Mouse (Mus musculus) embryonic stem cell, embryonic (primary cell): ENCODE measurements around the gene Pacrg.

Experiments
- CTCF ChIA-PET, 4 experiments: fragments of 300-600 bp in 2 of 4; fragments of 350-600 bp in 2 of 4; sonication (Branson Sonifier 250); formaldehyde crosslinking; loops; one replicate each; lab custom pipeline; 2022; ENCODE audit warnings: inconsistent platforms in 2 of 4; lab: Charles Lee
- POLR2A ChIA-PET, 4 experiments: fragments of 300-600 bp in 2 of 4; fragments of 350-600 bp in 2 of 4; sonication (Branson Sonifier 250); formaldehyde crosslinking; loops; one replicate each; lab custom pipeline; 2022; ENCODE audit warnings: antibody characterized with exemption in 4 of 4, inconsistent platforms in 1 of 4; lab: Charles Lee

Pacrg gene

DNA sequence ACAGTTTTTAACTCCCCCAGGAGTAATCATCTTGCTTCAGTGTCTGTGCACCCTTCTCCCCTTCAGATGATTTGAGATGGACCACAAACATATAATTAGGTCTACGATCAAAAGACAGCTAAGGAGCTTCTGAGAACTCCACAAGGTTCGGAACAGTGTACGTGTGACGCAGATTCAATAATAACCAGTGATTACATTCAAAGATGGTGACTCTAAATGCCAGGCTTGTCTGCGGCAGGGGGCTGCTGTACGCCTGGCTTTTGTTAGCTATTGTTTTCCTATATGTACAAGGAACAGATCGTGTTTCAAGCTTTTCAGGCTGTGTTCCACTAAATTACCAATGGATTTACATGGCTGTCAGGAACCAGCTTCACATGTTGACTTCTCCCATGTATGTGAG, 264.8 kb downstream of the Pacrg start:
- POLR2A ChIA-PET, result interaction anchor here in 1 of 4 experiments (0.5 kb wide), 1 partner anchor 1132 kb away, joined by 5 read pairs; no protein-coding TSS in a partner anchor
- CTCF ChIA-PET, result no interaction called here

DNA sequence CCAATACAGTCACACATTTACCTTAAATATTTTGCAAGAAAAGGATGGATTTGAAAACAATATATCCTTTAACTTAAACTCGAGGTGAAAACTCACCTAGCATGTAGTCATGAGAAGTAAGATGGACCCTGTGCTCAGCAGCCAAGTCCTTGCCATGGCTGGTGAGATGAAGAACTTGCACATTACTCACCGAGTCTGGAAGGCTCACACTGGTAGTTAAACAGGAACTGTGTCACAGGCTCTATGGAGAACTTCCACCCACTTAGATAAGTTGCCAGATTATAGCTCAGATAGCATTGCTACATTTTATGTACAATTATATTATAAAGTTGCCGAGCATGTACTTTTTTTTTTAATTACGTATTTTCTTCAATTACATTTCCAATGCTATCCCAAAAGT, 267.7 kb downstream of the Pacrg start:
- ChIA-PET POLR2A (no interaction called here), CTCF (interaction anchor here in 1 of 4 experiments (0.5 kb wide), 1 partner anchor 25 kb away, joined by 3 read pairs; no protein-coding TSS in a partner anchor)

DNA sequence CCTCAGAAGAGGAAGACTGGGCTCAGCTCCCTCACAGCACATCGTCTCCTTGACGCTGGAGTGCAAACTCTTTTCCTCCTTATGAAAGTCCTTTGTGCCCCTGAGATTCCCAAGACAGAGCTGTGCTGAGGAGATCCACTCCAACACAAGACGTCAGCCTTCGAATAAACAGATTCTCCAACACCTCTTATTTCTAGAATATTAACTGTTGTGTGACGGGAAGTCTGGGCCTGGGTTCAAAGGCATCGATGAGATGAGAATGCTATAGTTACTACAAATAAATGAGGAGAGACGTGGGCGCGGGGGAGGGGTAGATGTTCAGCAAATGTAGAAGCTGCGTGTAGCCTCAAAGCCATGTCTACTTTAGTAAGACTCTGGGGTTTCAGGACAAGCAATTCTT, 270.8 kb downstream of the Pacrg start:
- POLR2A ChIA-PET, result no interaction called here

DNA sequence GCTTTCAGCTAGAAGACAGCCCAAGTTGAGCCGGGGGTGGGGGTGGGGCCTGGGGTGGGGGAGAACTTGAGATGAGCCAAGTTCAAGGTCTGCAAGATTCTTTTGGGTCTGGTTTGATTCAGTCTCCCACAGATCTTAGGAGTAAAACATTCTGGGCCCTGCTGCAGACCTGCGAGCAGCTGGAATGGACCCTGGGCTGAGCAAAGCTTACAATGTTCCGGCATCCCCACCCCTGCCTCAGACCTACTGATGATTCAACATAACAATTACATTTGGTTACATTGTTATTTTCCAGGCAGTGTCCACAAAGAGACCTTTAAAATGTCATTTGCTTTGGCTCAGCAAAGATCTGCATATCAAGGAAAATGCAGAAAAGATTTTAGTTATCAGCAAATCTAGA, 272.7 kb downstream of the Pacrg start:
- ChIA-PET POLR2A (interaction anchor here in 1 of 4 experiments (0.6 to 1.5 kb wide), 3 partner anchors 16 to 233 kb away, joined by 3 to 4 read pairs (median 3); no protein-coding TSS in a partner anchor), CTCF (interaction anchor here in 1 of 4 experiments (0.5 kb wide), 1 partner anchor 811 kb away, joined by 3 read pairs; no protein-coding TSS in a partner anchor)

More for the DNA sequence above, 270.8 kb downstream of the Pacrg start:
- CTCF ChIA-PET, result no interaction called here

DNA sequence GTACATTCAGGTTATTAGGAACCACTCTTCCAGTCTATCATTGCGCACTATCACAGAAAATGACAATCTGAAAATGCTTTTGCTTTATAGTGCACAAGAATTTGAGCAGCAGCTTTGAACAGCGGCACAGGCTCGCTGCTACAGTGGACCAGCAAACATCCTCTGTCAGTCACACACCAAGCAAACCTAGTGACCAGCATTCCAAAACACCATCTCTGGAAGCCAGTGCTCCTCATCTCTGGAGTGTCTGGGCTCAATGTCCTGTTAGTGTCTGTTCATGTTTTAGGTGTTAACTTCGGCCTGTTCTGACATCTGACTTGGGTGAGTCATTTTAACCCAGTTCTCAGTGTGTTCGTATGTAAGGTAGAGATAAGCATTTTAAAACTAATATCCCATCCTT, 275.9 kb downstream of the Pacrg start:
- CTCF ChIA-PET, result no interaction called here
- POLR2A ChIA-PET, result interaction anchor here in 1 of 4 experiments (0.6 kb wide), 1 partner anchor 590 kb away, joined by 3 read pairs; no protein-coding TSS in a partner anchor

DNA sequence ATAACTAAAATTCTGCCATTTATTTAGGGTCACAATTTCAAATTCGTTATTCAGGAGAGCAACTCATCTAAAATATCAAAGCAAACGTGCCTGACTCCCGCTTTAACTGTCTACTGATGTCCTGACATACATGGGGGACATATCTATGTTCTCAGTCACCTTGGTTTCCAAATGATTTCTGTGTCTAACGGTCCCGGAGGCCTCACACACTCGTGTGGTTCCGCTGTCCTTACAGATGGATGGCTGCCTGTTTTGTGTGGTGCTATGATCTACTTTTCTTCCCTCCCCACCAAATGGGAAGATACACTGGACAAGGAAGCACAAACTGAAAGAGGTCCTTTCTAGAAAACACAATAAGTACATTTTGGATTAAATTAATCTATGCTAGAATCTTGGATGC, 277.2 kb downstream of the Pacrg start:
- ChIA-PET POLR2A (no interaction called here), CTCF (no interaction called here)

DNA sequence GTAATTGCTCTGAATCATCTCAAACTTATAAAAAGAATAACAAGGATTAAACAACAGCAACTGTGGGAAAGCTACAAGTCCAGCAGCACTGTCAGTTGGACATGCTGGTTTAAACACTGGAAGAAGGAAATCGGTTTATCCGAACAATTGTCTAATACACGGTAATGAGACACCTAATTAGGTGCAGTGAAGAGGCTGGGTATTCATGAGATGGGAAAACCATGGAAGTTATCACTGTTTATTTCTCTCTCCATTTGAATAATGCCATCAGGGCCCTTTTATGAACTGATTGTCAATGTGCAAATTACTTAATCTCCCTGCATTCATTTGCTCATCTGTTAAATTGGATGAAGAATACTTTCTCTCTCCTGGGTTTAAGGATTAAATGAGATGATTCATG, 280.1 kb downstream of the Pacrg start:
- CTCF ChIA-PET, result no interaction called here
- POLR2A ChIA-PET, result no interaction called here

DNA sequence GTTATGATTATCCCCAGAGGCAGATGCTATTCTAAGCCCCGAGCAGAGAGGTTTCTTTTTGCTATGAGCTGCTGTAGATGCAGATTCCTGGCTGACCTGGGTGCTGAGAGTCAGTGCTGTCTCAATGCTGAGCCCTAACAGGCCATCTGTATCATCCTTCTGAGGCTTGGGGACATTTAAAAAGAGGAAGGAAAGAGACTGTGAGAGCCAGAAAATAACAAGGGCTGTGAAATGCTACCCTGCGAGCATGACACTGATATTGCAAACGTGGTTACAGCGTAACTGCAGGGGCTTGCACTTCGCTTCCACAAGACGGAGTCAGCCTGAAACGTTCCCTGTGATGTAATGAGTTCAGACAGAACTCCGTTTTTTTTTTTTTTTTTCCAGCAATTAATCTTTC, 281.4 kb downstream of the Pacrg start:
- ChIA-PET CTCF (no interaction called here), POLR2A (interaction anchor here in 1 of 4 experiments (0.6 kb wide), 1 partner anchor 57 kb away, joined by 3 read pairs; no protein-coding TSS in a partner anchor)

DNA sequence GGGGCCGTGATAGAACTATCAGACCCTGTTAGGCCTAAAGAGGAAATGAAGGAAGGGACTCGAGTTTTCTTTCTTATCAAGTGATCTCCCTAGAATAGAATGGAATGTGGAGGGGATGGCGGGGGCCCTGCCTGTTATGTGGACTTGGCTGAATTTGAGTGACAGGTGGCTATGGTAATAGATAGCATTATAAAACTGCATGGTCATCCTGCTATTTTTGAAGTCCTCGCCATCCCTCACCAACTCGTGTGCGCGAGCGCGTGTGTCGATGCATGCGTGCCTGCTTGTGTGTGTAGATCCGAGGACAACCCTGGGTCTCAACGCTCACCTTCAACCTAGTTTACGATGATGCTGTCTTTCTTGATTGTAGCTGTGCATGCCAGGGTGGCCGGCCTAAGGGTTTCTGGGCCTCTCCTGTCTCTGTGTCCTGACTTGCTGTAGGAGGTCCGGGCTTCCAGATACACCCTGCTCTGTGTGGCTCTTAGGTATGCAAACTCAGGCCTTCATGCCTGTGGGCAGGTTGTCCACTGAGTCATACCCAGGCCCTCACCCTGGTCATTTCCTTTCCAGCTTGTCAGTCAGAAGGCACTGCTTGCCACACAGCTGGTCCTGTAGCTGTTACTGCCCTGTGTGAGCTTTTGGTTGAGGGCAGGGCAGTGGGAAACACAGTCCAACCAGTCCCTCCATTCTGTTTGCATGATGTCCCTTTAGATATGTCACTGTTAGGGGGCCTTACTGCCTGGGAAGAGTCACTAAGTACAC, 287.6 kb downstream of the Pacrg start:
- ChIA-PET POLR2A (interaction anchor here in 1 of 4 experiments (0.6 to 0.8 kb wide), 2 partner anchors 16 to 19 kb away, joined by 3 read pairs; no protein-coding TSS in a partner anchor), CTCF (no interaction called here)

DNA sequence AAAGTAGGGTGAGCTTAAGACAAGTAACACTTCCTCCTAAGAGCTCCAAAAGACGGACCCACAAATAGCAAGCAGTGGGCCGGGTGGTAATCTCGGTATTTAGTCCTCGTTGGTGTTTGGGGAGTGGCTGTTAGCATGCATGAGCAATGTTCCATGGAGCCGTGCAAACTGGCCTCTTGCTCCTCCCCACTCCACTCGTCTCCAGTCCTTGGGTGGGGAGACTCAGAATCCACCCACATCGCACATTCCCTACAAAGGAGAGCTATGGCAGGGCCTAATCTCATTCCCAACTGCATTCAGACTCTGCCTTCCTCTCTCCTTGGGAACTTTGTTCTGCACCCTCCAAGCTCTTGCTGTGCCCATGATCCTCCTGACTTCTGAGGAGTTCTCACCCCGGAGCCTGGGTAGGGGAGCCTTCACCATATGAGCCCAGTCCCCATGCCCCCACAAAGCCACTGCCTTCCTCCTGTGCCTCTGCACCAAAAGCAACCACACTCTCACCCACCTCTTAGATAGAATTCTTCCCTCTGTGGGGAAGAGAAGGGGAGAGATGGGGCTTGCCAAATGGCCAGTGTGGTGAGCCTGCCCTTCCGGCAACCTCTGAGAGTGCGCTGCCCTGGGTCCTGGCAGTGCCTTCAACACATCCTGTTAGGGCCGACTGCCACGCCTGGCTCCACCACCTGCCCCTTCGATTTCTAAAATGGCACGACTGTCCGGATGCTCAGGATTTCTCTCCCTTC, 289.2 kb downstream of the Pacrg start:
- POLR2A ChIA-PET, result interaction anchor here in 1 of 4 experiments (1.0 kb wide), 1 partner anchor 8 kb away, joined by 3 read pairs; no protein-coding TSS in a partner anchor
- CTCF ChIA-PET, result interaction anchor here in 2 of 4 experiments (0.6 to 0.7 kb wide), 2 partner anchors 50 to 388 kb away, joined by 3 to 7 read pairs; no protein-coding TSS in a partner anchor

DNA sequence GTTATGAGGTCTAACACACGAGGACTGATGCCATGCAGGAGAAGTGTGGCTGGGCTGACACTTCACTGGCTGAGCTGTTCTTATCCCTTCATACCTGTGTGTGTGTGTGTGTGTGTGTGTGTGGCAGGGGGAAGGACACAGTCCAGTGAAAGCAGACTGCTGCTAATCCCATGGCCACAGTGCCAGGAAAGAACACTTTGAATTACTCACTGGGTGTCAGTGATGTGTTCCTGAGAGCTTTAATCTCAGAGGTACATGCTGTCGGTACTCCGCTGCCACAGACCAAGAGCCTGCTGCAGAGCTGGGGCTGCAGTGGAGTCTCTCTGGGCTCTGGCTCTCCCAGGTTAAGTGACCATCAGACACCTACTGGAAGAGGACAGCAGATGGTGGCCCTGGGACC, 290.3 kb downstream of the Pacrg start:
- CTCF ChIA-PET, result no interaction called here
- POLR2A ChIA-PET, result interaction anchor here in 1 of 4 experiments (0.7 kb wide), 1 partner anchor 15 kb away, joined by 3 read pairs; no protein-coding TSS in a partner anchor

DNA sequence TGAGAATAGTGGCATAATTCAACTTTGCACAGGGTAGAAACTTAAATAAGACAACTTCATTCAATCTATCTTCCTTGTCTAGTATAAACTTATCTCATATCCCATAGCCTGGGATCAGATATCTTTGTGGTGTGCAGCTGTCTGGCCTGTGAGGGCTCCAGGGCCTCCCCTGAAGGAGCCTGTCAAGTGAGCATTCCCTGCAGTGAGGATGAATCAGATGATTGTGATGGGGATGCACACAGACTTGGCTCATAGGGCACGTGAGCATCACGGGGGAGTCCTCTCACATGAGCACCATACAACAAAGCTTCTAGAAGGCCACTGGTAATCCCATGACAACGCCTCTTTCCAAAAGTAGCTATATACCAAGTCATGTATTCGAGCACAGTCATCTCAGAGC, 291.1 kb downstream of the Pacrg start:
- ChIA-PET POLR2A (interaction anchor here in 1 of 4 experiments (0.7 kb wide), 1 partner anchor 14 kb away, joined by 3 read pairs; no protein-coding TSS in a partner anchor), CTCF (no interaction called here)

DNA sequence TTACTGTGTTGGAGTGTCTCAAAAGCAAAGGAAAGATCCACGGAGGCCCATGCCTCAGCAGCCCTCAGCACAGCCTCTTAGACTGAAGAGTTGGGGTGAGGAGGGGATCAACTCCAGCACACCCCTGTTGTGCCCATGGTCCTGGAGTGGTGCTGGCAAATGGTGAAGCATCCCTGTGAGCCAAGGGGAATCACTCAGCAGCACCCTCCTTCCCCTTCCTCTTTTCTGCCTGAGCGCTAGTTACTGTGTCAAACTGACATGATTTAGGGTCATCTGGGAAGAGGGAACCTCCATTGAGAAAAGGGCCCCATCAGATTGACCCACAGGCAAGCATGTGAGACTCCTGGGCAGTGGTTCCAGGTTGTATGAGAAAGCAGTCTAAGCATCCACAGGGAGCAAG, 299.3 kb downstream of the Pacrg start:
- ChIA-PET CTCF (no interaction called here), POLR2A (no interaction called here)

DNA sequence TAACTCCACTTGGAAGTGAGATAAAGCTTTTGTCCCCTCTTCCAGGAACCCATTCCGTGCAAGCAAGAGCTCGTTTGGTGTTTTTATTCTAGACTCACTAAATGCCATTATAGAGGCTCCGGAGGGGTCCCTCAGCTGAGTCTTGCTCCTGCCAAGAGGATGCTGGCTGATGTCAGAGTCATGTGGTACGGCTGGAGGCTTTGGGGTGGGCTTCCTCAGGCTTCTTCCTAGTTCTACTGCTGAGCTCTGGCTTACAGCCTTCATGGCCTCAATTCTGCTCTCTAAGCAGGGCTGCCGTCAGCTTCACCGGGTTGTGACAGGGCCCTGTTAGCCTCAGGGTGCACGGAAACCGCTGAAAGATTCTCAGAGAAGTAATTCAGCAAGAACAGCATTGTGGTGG, 305.9 kb downstream of the Pacrg start:
- ChIA-PET POLR2A (interaction anchor here in 1 of 4 experiments (0.5 to 1.4 kb wide), 4 partner anchors 15 to 231 kb away, joined by 3 read pairs; no protein-coding TSS in a partner anchor), CTCF (interaction anchor here in 2 of 4 experiments (0.6 to 1.4 kb wide), 2 partner anchors 33 to 597 kb away, joined by 3 to 4 read pairs; no protein-coding TSS in a partner anchor)

DNA sequence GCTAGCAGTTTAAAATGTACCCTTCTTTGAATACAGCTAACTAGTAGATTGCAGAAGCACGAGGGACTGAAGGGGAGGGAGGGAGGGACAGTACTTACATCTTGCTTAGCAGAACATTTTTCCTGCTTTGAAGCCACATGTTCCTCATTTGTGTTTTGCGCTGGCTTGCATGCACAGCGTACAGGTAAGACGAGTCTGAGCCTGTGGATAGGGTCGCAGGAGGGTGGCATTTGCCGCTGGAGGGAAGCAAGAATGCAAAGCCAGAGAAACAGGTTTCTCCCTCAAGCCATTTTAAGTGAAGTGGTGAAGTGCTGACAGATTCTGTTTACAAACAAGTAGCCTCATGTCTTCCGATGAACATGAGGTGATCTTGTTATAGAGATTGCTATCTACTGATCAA, 306.6 kb downstream of the Pacrg start:
- ChIA-PET CTCF (interaction anchor here in 1 of 4 experiments (1.4 kb wide), 1 partner anchor 33 kb away, joined by 4 read pairs; no protein-coding TSS in a partner anchor), POLR2A (interaction anchor here in 1 of 4 experiments (0.5 to 1.4 kb wide), 3 partner anchors 14 to 215 kb away, joined by 3 read pairs; no protein-coding TSS in a partner anchor)

DNA sequence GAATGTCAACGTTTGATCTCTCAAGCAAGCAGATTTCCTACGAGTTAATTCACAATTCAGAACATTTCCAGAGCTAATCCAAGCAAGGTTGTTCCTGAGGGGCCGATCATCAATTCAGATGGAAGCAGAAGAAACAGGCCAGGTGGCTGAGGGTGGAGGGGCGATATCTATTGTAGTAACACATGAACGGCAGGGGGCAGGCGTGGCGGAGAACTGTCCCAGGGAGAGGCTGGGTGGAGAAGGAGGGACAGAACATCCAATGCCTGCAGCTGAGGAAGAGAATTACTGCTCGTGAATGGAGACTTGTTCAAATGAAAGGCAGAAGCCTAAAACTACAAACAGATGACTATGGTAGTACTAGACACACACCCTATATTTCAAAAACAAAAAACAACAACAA, 309.1 kb downstream of the Pacrg start:
- ChIA-PET CTCF (interaction anchor here in 2 of 4 experiments (0.8 to 1.5 kb wide), 2 partner anchors 30 to 72 kb away, joined by 3 to 4 read pairs; no protein-coding TSS in a partner anchor), POLR2A (interaction anchor here in 2 of 4 experiments (0.8 to 1.2 kb wide), 4 partner anchors 16 to 213 kb away, joined by 3 to 6 read pairs (median 5); no protein-coding TSS in a partner anchor)

DNA sequence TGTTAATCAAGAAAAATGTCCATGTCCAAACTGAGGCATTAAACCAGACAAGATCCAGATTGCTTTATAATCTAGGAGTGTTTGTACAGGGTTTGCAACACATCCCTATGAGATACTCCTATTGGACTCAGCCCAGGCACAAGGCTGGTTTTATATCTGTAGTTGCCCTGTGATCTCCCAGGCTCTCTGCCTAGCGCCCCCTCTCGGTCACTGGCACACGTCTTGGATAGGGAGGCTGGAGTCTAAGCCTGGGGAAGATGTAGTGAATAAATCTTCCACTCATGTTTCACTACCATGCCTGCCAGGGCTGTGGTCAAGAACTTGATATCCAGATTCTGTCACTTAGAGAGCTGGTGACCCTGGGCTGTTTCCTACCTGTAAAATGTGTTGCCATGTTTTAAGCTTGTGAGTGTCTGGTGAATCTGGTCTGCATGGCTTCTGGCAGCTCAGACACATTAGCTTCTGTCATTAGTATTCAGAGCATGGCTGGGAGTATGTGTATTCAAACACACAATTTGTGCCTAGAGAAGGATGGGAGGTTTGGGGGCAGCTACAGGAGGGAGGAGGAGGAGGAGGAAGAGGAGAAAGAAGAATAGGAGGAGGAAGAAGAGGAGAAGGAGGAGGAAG, 310.7 kb downstream of the Pacrg start:
- POLR2A ChIA-PET, result interaction anchor here in 3 of 4 experiments (0.6 to 1.2 kb wide), 4 partner anchors 97 to 353 kb away, joined by 4 to 6 read pairs (median 6); no protein-coding TSS in a partner anchor
- CTCF ChIA-PET, result interaction anchor here in 2 of 4 experiments (0.7 to 1.5 kb wide), 3 partner anchors 28 to 504 kb away, joined by 3 to 7 read pairs (median 4); no protein-coding TSS in a partner anchor

DNA sequence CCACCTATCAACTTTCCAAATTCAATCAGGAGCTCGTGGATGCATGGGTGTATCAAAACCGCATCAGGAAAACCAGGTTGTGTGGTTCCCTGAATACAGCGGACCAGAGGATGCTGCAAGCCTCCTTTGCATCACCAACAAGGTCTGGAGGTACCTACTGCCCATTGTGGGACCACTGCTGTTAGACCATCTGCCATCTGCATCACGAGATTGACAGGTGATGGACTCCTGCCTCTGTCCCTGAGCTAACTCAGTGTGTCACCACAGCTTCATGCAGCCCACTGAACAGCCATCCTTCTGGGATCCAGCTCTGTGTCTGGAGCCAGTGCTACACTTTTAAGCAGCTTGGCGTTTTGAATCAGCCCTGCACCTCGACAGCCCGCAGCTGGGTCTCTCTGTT, 318.8 kb downstream of the Pacrg start:
- CTCF ChIA-PET, result interaction anchor here in 1 of 4 experiments (0.6 kb wide), 1 partner anchor 20 kb away, joined by 3 read pairs; no protein-coding TSS in a partner anchor
- POLR2A ChIA-PET, result interaction anchor here in 1 of 4 experiments (0.5 kb wide), 1 partner anchor 1491 kb away, joined by 3 read pairs; no protein-coding TSS in a partner anchor
